Mouse (Mus musculus): ENCODE measurements at regions not wholly inside any gene's neighbourhood (a gene's known extent, or its start where the extent isn't known, plus 50 kb on each side); places are given as distances from the start of the nearest gene placed in this dataset.

GRCm38 (mm10) chr8:34533421-34533820 is 421.9 kb upstream of the Gm10131 start:
- no peaks in the 10 kb centered on the region for H3K79me3 ChIP-seq (ENCODE audit: low read depth)
- H3K36me3 ChIP-seq (ENCODE audit: control insufficient read depth, insufficient read depth), result no peaks in the 10 kb centered on the region
- H3K4me3 ChIP-seq (ENCODE audit: insufficient read depth, poor library complexity, severe bottlenecking), result no peak overlapping the region
- no peaks in the 10 kb centered on the region for H3K27me3 ChIP-seq (ENCODE audit: control insufficient read depth, insufficient read depth, insufficient read length)
- TF ChIP-seq USF1 (IDR thresholded peaks at IDR 0.05; ENCODE audit: low read depth) (no peak), CEBPB (IDR thresholded peaks at IDR 0.05; ENCODE audit: low read depth) (no peak)
- H3K79me2 ChIP-seq (ENCODE audit: control insufficient read depth, insufficient read depth), result no peaks in the 10 kb centered on the region
- no peak overlapping the region for H3ac ChIP-seq (ENCODE audit: control insufficient read depth, insufficient read length, low read depth)

GRCm38 (mm10) chr8:34530896-34531679 is 419.6 kb upstream of the Gm10131 start:
- no peaks in the 10 kb centered on the region for H3K36me3 ChIP-seq (ENCODE audit: control insufficient read depth, insufficient read depth)
- TF ChIP-seq MYOD1 (IDR thresholded peaks at IDR 0.05; ENCODE audit: control insufficient read depth, insufficient read length, low read depth) (no peak), MAX (IDR thresholded peaks at IDR 0.05) (no peak), CTCF (IDR thresholded peaks at IDR 0.05; ENCODE audit: control insufficient read depth, insufficient read depth, insufficient read length) (no peak), FOSL1 (IDR thresholded peaks at IDR 0.05; ENCODE audit: insufficient read depth, low read length, poor library complexity, severe bottlenecking) (no peak), USF1 (IDR thresholded peaks at IDR 0.05; ENCODE audit: low read depth) (no peak), MYOG (IDR thresholded peaks at IDR 0.05; ENCODE audit: control insufficient read depth, extremely low read depth, insufficient read length) (no peak), CEBPB (IDR thresholded peaks at IDR 0.05; ENCODE audit: low read depth) (no peak)
- H3K79me2 ChIP-seq (ENCODE audit: control insufficient read depth, insufficient read depth), result no peaks in the 10 kb centered on the region
- no peaks in the 10 kb centered on the region for H3K27me3 ChIP-seq (ENCODE audit: control insufficient read depth, insufficient read depth, insufficient read length)
- no peak overlapping the region for H3K4me3 ChIP-seq (ENCODE audit: insufficient read depth, poor library complexity, severe bottlenecking)
- H3ac ChIP-seq (ENCODE audit: control insufficient read depth, insufficient read length, low read depth), result no peak overlapping the region
- no peaks in the 10 kb centered on the region for H3K79me3 ChIP-seq (ENCODE audit: low read depth)

- TF ChIP-seq MAX (IDR thresholded peaks at IDR 0.05) (no peak), FOSL1 (IDR thresholded peaks at IDR 0.05; ENCODE audit: insufficient read depth, low read length, poor library complexity, severe bottlenecking) (peak; percentile 94)
- no peaks in the 10 kb centered on the region for H3K79me3 ChIP-seq (ENCODE audit: low read depth)
- H3K36me3 ChIP-seq (ENCODE audit: control insufficient read depth, insufficient read depth), result no peaks in the 10 kb centered on the region
- no peaks in the 10 kb centered on the region for H3K27me3 ChIP-seq (ENCODE audit: control insufficient read depth, insufficient read depth, insufficient read length)
- H3K4me3 ChIP-seq (ENCODE audit: insufficient read depth, poor library complexity, severe bottlenecking), result no peak overlapping the region
- no peak overlapping the region for H3ac ChIP-seq (ENCODE audit: control insufficient read depth, insufficient read length, low read depth)
- H3K79me2 ChIP-seq (ENCODE audit: control insufficient read depth, insufficient read depth), result no peaks in the 10 kb centered on the region
Observed at GRCm38 (mm10) chr8:34530046-34530445, 418.5 kb upstream of the Gm10131 start.

- Histone ChIP-seq H3K79me3 (ENCODE audit: low read depth) (no peaks in the 10 kb centered on the region), H3ac (ENCODE audit: control insufficient read depth, insufficient read length, low read depth) (no peak overlapping the region), H3K27me3 (ENCODE audit: control insufficient read depth, insufficient read depth, insufficient read length) (no peaks in the 10 kb centered on the region), H3K4me3 (ENCODE audit: insufficient read depth, poor library complexity, severe bottlenecking) (no peak overlapping the region), H3K36me3 (ENCODE audit: control insufficient read depth, insufficient read depth) (no peaks in the 10 kb centered on the region), H3K79me2 (ENCODE audit: control insufficient read depth, insufficient read depth) (no peaks in the 10 kb centered on the region)
- TF ChIP-seq USF1 (IDR thresholded peaks at IDR 0.05; ENCODE audit: low read depth) (no peak), MYOG (IDR thresholded peaks at IDR 0.05; ENCODE audit: control insufficient read depth, extremely low read depth, insufficient read length) (no peak), FOSL1 (IDR thresholded peaks at IDR 0.05; ENCODE audit: insufficient read depth, low read length, poor library complexity, severe bottlenecking) (no peak), CTCF (IDR thresholded peaks at IDR 0.05; ENCODE audit: control insufficient read depth, insufficient read depth, insufficient read length) (no peak), CEBPB (IDR thresholded peaks at IDR 0.05; ENCODE audit: low read depth) (no peak), MYOD1 (IDR thresholded peaks at IDR 0.05; ENCODE audit: control insufficient read depth, insufficient read length, low read depth) (no peak), MAX (IDR thresholded peaks at IDR 0.05) (no peak)
Observed at GRCm38 (mm10) chr8:34529452-34529851, 417.9 kb upstream of the Gm10131 start.

- Histone ChIP-seq H3K79me2 (ENCODE audit: control insufficient read depth, insufficient read depth) (no peaks in the 10 kb centered on the region), H3K27me3 (ENCODE audit: control insufficient read depth, insufficient read depth, insufficient read length) (no peaks in the 10 kb centered on the region), H3ac (ENCODE audit: control insufficient read depth, insufficient read length, low read depth) (no peak overlapping the region), H3K79me3 (ENCODE audit: low read depth) (no peaks in the 10 kb centered on the region), H3K36me3 (ENCODE audit: control insufficient read depth, insufficient read depth) (no peaks in the 10 kb centered on the region), H3K4me3 (ENCODE audit: insufficient read depth, poor library complexity, severe bottlenecking) (no peak overlapping the region)
- no peak for TF ChIP-seq FOSL1 (IDR thresholded peaks at IDR 0.05; ENCODE audit: insufficient read depth, low read length, poor library complexity, severe bottlenecking)
- TF ChIP-seq CEBPB (IDR thresholded peaks at IDR 0.05; ENCODE audit: low read depth), result no peak
- no peak for TF ChIP-seq USF1 (IDR thresholded peaks at IDR 0.05; ENCODE audit: low read depth)
- no peak for TF ChIP-seq MAX (IDR thresholded peaks at IDR 0.05)
- TF ChIP-seq MYOD1 (IDR thresholded peaks at IDR 0.05; ENCODE audit: control insufficient read depth, insufficient read length, low read depth), result no peak
Observed at GRCm38 (mm10) chr8:34528213-34528612, 416.7 kb upstream of the Gm10131 start.

GRCm38 (mm10) chr8:34525231-34525630 is 413.7 kb upstream of the Gm10131 start:
- Histone ChIP-seq H3K4me3 (ENCODE audit: insufficient read depth, poor library complexity, severe bottlenecking) (no peak overlapping the region), H3K36me3 (ENCODE audit: control insufficient read depth, insufficient read depth) (no peaks in the 10 kb centered on the region), H3ac (ENCODE audit: control insufficient read depth, insufficient read length, low read depth) (no peak overlapping the region), H3K79me2 (ENCODE audit: control insufficient read depth, insufficient read depth) (no peaks in the 10 kb centered on the region), H3K27me3 (ENCODE audit: control insufficient read depth, insufficient read depth, insufficient read length) (no peaks in the 10 kb centered on the region), H3K79me3 (ENCODE audit: low read depth) (no peaks in the 10 kb centered on the region)
- TF ChIP-seq MYOD1 (IDR thresholded peaks at IDR 0.05; ENCODE audit: control insufficient read depth, insufficient read length, low read depth), result no peak
- TF ChIP-seq MYOG (IDR thresholded peaks at IDR 0.05; ENCODE audit: control insufficient read depth, extremely low read depth, insufficient read length), result no peak
- TF ChIP-seq FOSL1 (IDR thresholded peaks at IDR 0.05; ENCODE audit: insufficient read depth, low read length, poor library complexity, severe bottlenecking), result no peak
- no peak for TF ChIP-seq CEBPB (IDR thresholded peaks at IDR 0.05; ENCODE audit: low read depth)
- no peak for TF ChIP-seq USF1 (IDR thresholded peaks at IDR 0.05; ENCODE audit: low read depth)
- TF ChIP-seq MAX (IDR thresholded peaks at IDR 0.05), result peak; percentile 79

Measured in C2C12 (cell line).